Mouse (Mus musculus) inflammation-experienced regulatory T-cells, adult 6 months (primary cell): ENCODE data around the gene Kcnk18. TPM values are rescaled to one million over a fixed set of nuclear protein-coding genes. Genes with fewer than 3 reads are reported as not detected.

Experiments
- polyA plus RNA-seq, 3 experiments: library from polyadenylated mRNA; unstranded; fragments of 100-300 nt; shearing (Covaris generic); gene quantifications; one replicate each; pipeline ENCODE4 v1.2.1; 2017

The Kcnk18 gene
- polyA plus RNA-seq, 3 experiments from 2014 or later: not detected

Other genes starting within 250 kb of the Kcnk18 start
- 1 to 10 TPM; 1.8 to 4.1 (median 2.6) TPM for gene Shtn1, start 143.1 kb upstream of the Kcnk18 start, polyA plus RNA-seq
- gene Vax1, start 49.2 kb upstream of the Kcnk18 start, polyA plus RNA-seq: not detected
- 10 to 100 TPM; 17.1 to 21.5 (median 18.0) TPM for gene Slc18a2, start 41.7 kb downstream of the Kcnk18 start, polyA plus RNA-seq
- 100 to 1,000 TPM; 126 to 609 (median 598) TPM for gene Rps12-ps3, start 103.1 kb downstream of the Kcnk18 start, polyA plus RNA-seq
- gene Pdzd8, start 126.6 kb downstream of the Kcnk18 start, polyA plus RNA-seq: 1 to 10 TPM; 8.1 to 9.6 (median 8.4) TPM
- gene Emx2, start 239.2 kb downstream of the Kcnk18 start, polyA plus RNA-seq: not detected